Comparison of ENCODE assay signal across 28 mouse cellular contexts in genomic region chr14:99713069-99713830, GRCm38 (mm10).
DNase-seq lines count a peak whose midpoint lies in the region; ATAC-seq and TF ChIP-seq lines count a peak whose summit lies in the region.
"Had no signal": no experiment of that assay in that cellular context is flagged by ENCODE, and none has a peak within 500 bp of the region (broad histone marks: within the 10 kb centered on the region; RNA-seq: fewer than 3 reads in every experiment).

No protein-coding gene starts in this region.

- H3K27me3 ChIP-seq in lung, embryonic 14.5 days (ENCODE audit: insufficient read depth, low read length), result no peaks in the 10 kb centered on the region
- no peaks in the 10 kb centered on the region for H3K27me3 ChIP-seq in limb, embryonic 15.5 days
- no peaks in the 10 kb centered on the region for H3K27me3 ChIP-seq in stomach, postnatal 0 days (ENCODE audit: control insufficient read depth, insufficient read depth, low read length)
- H3K27me3 ChIP-seq: CH12.LX; embryonic facial prominence, embryonic 13.5 days; heart, embryonic 15.5 days; hindbrain, embryonic 13.5 days; limb, embryonic 13.5 days; megakaryocyte, embryonic 14.5 days; midbrain, embryonic 13.5 days had no signal

- 64% methylated on average over 8 of the region's 8 CpGs for WGBS in lung, embryonic 14.5 days
- WGBS in limb, embryonic 15.5 days, result 71% methylated on average over 8 of the region's 8 CpGs
- 58% methylated on average over 8 of the region's 8 CpGs for WGBS in stomach, postnatal 0 days

- no peak overlapping the region for H3K9ac ChIP-seq in lung, embryonic 14.5 days
- no peak overlapping the region for H3K9ac ChIP-seq in limb, embryonic 15.5 days
- no peak overlapping the region for H3K9ac ChIP-seq in stomach, postnatal 0 days (ENCODE audit: low read length)
- H3K9ac ChIP-seq: embryonic facial prominence, embryonic 13.5 days; forebrain, embryonic 12.5 days; heart, embryonic 15.5 days; hindbrain, embryonic 13.5 days; limb, embryonic 13.5 days; midbrain, embryonic 13.5 days had no signal

- TF ChIP-seq EP300 in stomach, postnatal 0 days (optimal IDR thresholded peaks at IDR 0.05), result no peak

- no peak overlapping the region for H3K27ac ChIP-seq in lung, embryonic 14.5 days (ENCODE audit: low read depth)
- H3K27ac ChIP-seq in limb, embryonic 15.5 days, result 0 out of 2 replicates have a peak overlapping the region, but pooled peaks have one; percentile 27
- peak overlapping the region; percentile 49 for H3K27ac ChIP-seq in stomach, postnatal 0 days (replicated peaks)
- H3K27ac ChIP-seq: embryonic facial prominence, embryonic 13.5 days; forebrain, embryonic 12.5 days; heart, embryonic 15.5 days; hindbrain, embryonic 13.5 days; midbrain, embryonic 13.5 days had no signal

- TF ChIP-seq CTCF in lung, embryonic 14.5 days (IDR thresholded peaks at IDR 0.05; ENCODE audit: low read depth), result no peak
- no peak for TF ChIP-seq CTCF in stomach, postnatal 0 days (IDR thresholded peaks at IDR 0.05; ENCODE audit: low read depth)

- no peak overlapping the region for H3K4me3 ChIP-seq in lung, embryonic 14.5 days (ENCODE audit: low read depth, low read length)
- H3K4me3 ChIP-seq in limb, embryonic 15.5 days, result no peak overlapping the region
- H3K4me3 ChIP-seq in stomach, postnatal 0 days (ENCODE audit: low read depth, low read length), result no peak overlapping the region
- H3K4me3 ChIP-seq: embryonic facial prominence, embryonic 13.5 days; erythroblast, embryonic 14.5 days; forebrain, embryonic 12.5 days; heart, embryonic 15.5 days; hindbrain, embryonic 13.5 days; limb, embryonic 13.5 days; megakaryocyte, embryonic 14.5 days; midbrain, embryonic 13.5 days had no signal

- no peaks in the 10 kb centered on the region for H3K9me3 ChIP-seq in lung, embryonic 14.5 days (ENCODE audit: low read depth, low read length)
- H3K9me3 ChIP-seq in limb, embryonic 15.5 days, result no peaks in the 10 kb centered on the region
- no peaks in the 10 kb centered on the region for H3K9me3 ChIP-seq in stomach, postnatal 0 days (ENCODE audit: control insufficient read depth, low read length)
- H3K9me3 ChIP-seq: embryonic facial prominence, embryonic 13.5 days; forebrain, embryonic 12.5 days; heart, embryonic 15.5 days; hindbrain, embryonic 13.5 days; limb, embryonic 13.5 days; midbrain, embryonic 13.5 days had no signal

- H3K36me3 ChIP-seq in lung, embryonic 14.5 days (ENCODE audit: insufficient read depth), result no peaks in the 10 kb centered on the region
- H3K36me3 ChIP-seq in limb, embryonic 15.5 days, result no peaks in the 10 kb centered on the region
- H3K36me3 ChIP-seq in stomach, postnatal 0 days (ENCODE audit: control insufficient read depth, insufficient read depth, low read length), result no peaks in the 10 kb centered on the region
- H3K36me3 ChIP-seq: embryonic facial prominence, embryonic 13.5 days; forebrain, embryonic 12.5 days; heart, embryonic 15.5 days; hindbrain, embryonic 13.5 days; limb, embryonic 13.5 days; midbrain, embryonic 13.5 days had no signal

- ATAC-seq in lung, embryonic 14.5 days (ENCODE audit: insufficient read depth), result peak; percentile 67; the same call in 1 of the 2 replicates
- ATAC-seq in limb, embryonic 15.5 days (ENCODE audit: insufficient number of reproducible peaks, low FRiP score, low TSS enrichment, low read depth), result no peak
- ATAC-seq in stomach, postnatal 0 days (ENCODE audit: low FRiP score, low TSS enrichment), result peak; percentile 53
- ATAC-seq: midbrain, embryonic 13.5 days had no signal

- no peak overlapping the region for H3K4me2 ChIP-seq in lung, embryonic 14.5 days
- no peak overlapping the region for H3K4me2 ChIP-seq in limb, embryonic 15.5 days
- H3K4me2 ChIP-seq in stomach, postnatal 0 days (replicated peaks; ENCODE audit: low read depth), result no peak overlapping the region
- H3K4me2 ChIP-seq: embryonic facial prominence, embryonic 13.5 days; forebrain, embryonic 12.5 days; heart, embryonic 15.5 days; hindbrain, embryonic 13.5 days; limb, embryonic 13.5 days; midbrain, embryonic 13.5 days had no signal

- DNase-seq in lung, embryonic 14.5 days, result no peak
- no peak for DNase-seq in lung, postnatal 36 days
- DNase-seq in ZHBTc4 (ENCODE audit: low read depth, low spot score), result peak; percentile 62
- no peak for DNase-seq in stomach, postnatal 0 days (ENCODE audit: low spot score)
- DNase-seq in urinary bladder, adult 2 months (ENCODE audit: low spot score), result no peak
- DNase-seq in kidney, postnatal 25 days, result no peak
- DNase-seq: adrenal gland, adult 8-10 months; B cell, adult 2 months; cerebellum, adult 2 months; cerebellum, postnatal 25 days; embryo, embryonic 11 days; gastrocnemius, postnatal 36 days; heart, postnatal 36 days; kidney, adult 8-10 months; lung, postnatal 14 days; spleen, adult 18-20 months; thymus, adult 18-20 months; thymus, postnatal 36 days had no signal

- H3K4me1 ChIP-seq in lung, embryonic 14.5 days (ENCODE audit: insufficient read depth), result no peaks in the 10 kb centered on the region; the same call in 1 of the 2 replicates
- H3K4me1 ChIP-seq in limb, embryonic 15.5 days, result no peaks in the 10 kb centered on the region
- no peaks in the 10 kb centered on the region for H3K4me1 ChIP-seq in stomach, postnatal 0 days (replicated peaks; ENCODE audit: control insufficient read depth, insufficient read depth)
- H3K4me1 ChIP-seq: embryonic facial prominence, embryonic 13.5 days; heart, embryonic 15.5 days; hindbrain, embryonic 13.5 days; megakaryocyte, embryonic 14.5 days; midbrain, embryonic 13.5 days had no signal
